Mouse (Mus musculus): Measurements from ENCODE around the gene Ccnt1. TPM values are rescaled to one million over a fixed set of nuclear protein-coding genes. Genes with fewer than 3 reads are reported as not detected.

Ccnt1 gene
- total RNA-seq, 1 experiment, result 59.1 TPM

GRCm38 (mm10) chr15:98545151-98545550 is 25.6 kb downstream of the Ccnt1 start:
- H3K4me1 ChIP-seq (ENCODE audit: control insufficient read depth in 2 of 2, insufficient read depth in 2 of 2, low read length in 2 of 2, poor library complexity in 1 of 2), result peaks cover 4% of the 10 kb centered on the region in 2 experiments; a peak in 3 of 4 replicates
- H3K27ac ChIP-seq (ENCODE audit: insufficient read depth, low read depth, low read length, poor library complexity, severe bottlenecking), result peak overlapping the region; percentile 33; the same call in 1 of the 2 replicates
- no peak for DNase-seq (ENCODE audit: low read depth, low spot score)
- H3K4me3 ChIP-seq (ENCODE audit: insufficient read depth in 1 of 2, low read depth in 1 of 2, low read length in 2 of 2, poor library complexity in 1 of 2, severe bottlenecking in 1 of 2), result no peak overlapping the region
- H3K9me3 ChIP-seq (ENCODE audit: control insufficient read depth, insufficient read depth, low read depth, low read length), result no peaks in the 10 kb centered on the region
- no peak for TF ChIP-seq ZC3H11A (IDR thresholded peaks at IDR 0.05; ENCODE audit: borderline replicate concordance, low read depth, low read length)
- no peak for TF ChIP-seq HCFC1 (IDR thresholded peaks at IDR 0.05; ENCODE audit: borderline replicate concordance, insufficient read depth, low read length)
- TF ChIP-seq MAFK (IDR thresholded peaks at IDR 0.05; ENCODE audit: insufficient read depth, low read depth, low read length), result no peak
- no peak for TF ChIP-seq ZNF384 (IDR thresholded peaks at IDR 0.05; ENCODE audit: low read depth, low read length)
- no peak for TF ChIP-seq CHD2 (IDR thresholded peaks at IDR 0.05; ENCODE audit: low read depth, low read length)
- in situ Hi-C loops (cut with MboI; ENCODE audit: low sequenced_read_pairs in 2 of 2, unreplicated experiment in 2 of 2), result no loop called here
- H3K36me3 ChIP-seq (ENCODE audit: control insufficient read depth, insufficient read depth, low read length, poor library complexity, severe bottlenecking), result peaks cover 35% of the 10 kb centered on the region
- H3K9ac ChIP-seq (ENCODE audit: insufficient read depth, low read depth, low read length, poor library complexity, severe bottlenecking), result no peak overlapping the region

GRCm38 (mm10) chr15:98543341-98543740 is 27.4 kb downstream of the Ccnt1 start:
- Histone ChIP-seq H3K9ac (ENCODE audit: insufficient read depth, low read depth, low read length, poor library complexity, severe bottlenecking) (0 out of 2 replicates have a peak overlapping the region, but pooled peaks have one; percentile 11), H3K4me3 (ENCODE audit: insufficient read depth in 1 of 2, low read depth in 1 of 2, low read length in 2 of 2, poor library complexity in 1 of 2, severe bottlenecking in 1 of 2) (no peak overlapping the region), H3K36me3 (ENCODE audit: control insufficient read depth, insufficient read depth, low read length, poor library complexity, severe bottlenecking) (peaks cover 38% of the 10 kb centered on the region), H3K4me1 (ENCODE audit: control insufficient read depth in 2 of 2, insufficient read depth in 2 of 2, low read length in 2 of 2, poor library complexity in 1 of 2) (peaks cover 4% of the 10 kb centered on the region in 2 experiments; a peak in 3 of 4 replicates), H3K27ac (ENCODE audit: insufficient read depth, low read depth, low read length, poor library complexity, severe bottlenecking) (no peak overlapping the region), H3K9me3 (ENCODE audit: control insufficient read depth, insufficient read depth, low read depth, low read length) (no peaks in the 10 kb centered on the region)
- in situ Hi-C loops (cut with MboI; ENCODE audit: low sequenced_read_pairs in 2 of 2, unreplicated experiment in 2 of 2), result no loop called here
- no peak for DNase-seq (ENCODE audit: low read depth, low spot score)
- TF ChIP-seq MAFK (IDR thresholded peaks at IDR 0.05; ENCODE audit: insufficient read depth, low read depth, low read length) (no peak), ZNF384 (IDR thresholded peaks at IDR 0.05; ENCODE audit: low read depth, low read length) (no peak), ZC3H11A (IDR thresholded peaks at IDR 0.05; ENCODE audit: borderline replicate concordance, low read depth, low read length) (no peak), HCFC1 (IDR thresholded peaks at IDR 0.05; ENCODE audit: borderline replicate concordance, insufficient read depth, low read length) (no peak), CHD2 (IDR thresholded peaks at IDR 0.05; ENCODE audit: low read depth, low read length) (no peak)

GRCm38 (mm10) chr15:98541064-98541463 is 29.7 kb downstream of the Ccnt1 start:
- Histone ChIP-seq H3K36me3 (ENCODE audit: control insufficient read depth, insufficient read depth, low read length, poor library complexity, severe bottlenecking) (peaks cover 27% of the 10 kb centered on the region), H3K9me3 (ENCODE audit: control insufficient read depth, insufficient read depth, low read depth, low read length) (no peaks in the 10 kb centered on the region), H3K4me3 (ENCODE audit: insufficient read depth in 1 of 2, low read depth in 1 of 2, low read length in 2 of 2, poor library complexity in 1 of 2, severe bottlenecking in 1 of 2) (no peak overlapping the region), H3K9ac (ENCODE audit: insufficient read depth, low read depth, low read length, poor library complexity, severe bottlenecking) (no peak overlapping the region), H3K4me1 (ENCODE audit: control insufficient read depth in 2 of 2, insufficient read depth in 2 of 2, low read length in 2 of 2, poor library complexity in 1 of 2) (peaks cover 4% of the 10 kb centered on the region in 2 experiments; a peak in 3 of 4 replicates), H3K27ac (ENCODE audit: insufficient read depth, low read depth, low read length, poor library complexity, severe bottlenecking) (no peak overlapping the region)
- in situ Hi-C loops (cut with MboI; ENCODE audit: low sequenced_read_pairs in 2 of 2, unreplicated experiment in 2 of 2), result no loop called here
- no peak for DNase-seq (ENCODE audit: low read depth, low spot score)
- TF ChIP-seq CHD2 (IDR thresholded peaks at IDR 0.05; ENCODE audit: low read depth, low read length), result no peak
- no peak for TF ChIP-seq ZC3H11A (IDR thresholded peaks at IDR 0.05; ENCODE audit: borderline replicate concordance, low read depth, low read length)
- no peak for TF ChIP-seq MAFK (IDR thresholded peaks at IDR 0.05; ENCODE audit: insufficient read depth, low read depth, low read length)
- no peak for TF ChIP-seq ZNF384 (IDR thresholded peaks at IDR 0.05; ENCODE audit: low read depth, low read length)
- no peak for TF ChIP-seq HCFC1 (IDR thresholded peaks at IDR 0.05; ENCODE audit: borderline replicate concordance, insufficient read depth, low read length)

- H3K9ac ChIP-seq (ENCODE audit: insufficient read depth, low read depth, low read length, poor library complexity, severe bottlenecking), result no peak overlapping the region
- H3K36me3 ChIP-seq (ENCODE audit: control insufficient read depth, insufficient read depth, low read length, poor library complexity, severe bottlenecking), result peaks cover 12% of the 10 kb centered on the region
- H3K9me3 ChIP-seq (ENCODE audit: control insufficient read depth, insufficient read depth, low read depth, low read length), result no peaks in the 10 kb centered on the region
- in situ Hi-C loops (cut with MboI; ENCODE audit: low sequenced_read_pairs in 2 of 2, unreplicated experiment in 2 of 2), result no loop called here
- DNase-seq (ENCODE audit: low read depth, low spot score), result no peak
- no peaks in the 10 kb centered on the region for H3K4me1 ChIP-seq (ENCODE audit: control insufficient read depth in 2 of 2, insufficient read depth in 2 of 2, low read length in 2 of 2, poor library complexity in 1 of 2)
- no peak overlapping the region for H3K27ac ChIP-seq (ENCODE audit: insufficient read depth, low read depth, low read length, poor library complexity, severe bottlenecking)
- no peak overlapping the region for H3K4me3 ChIP-seq (ENCODE audit: insufficient read depth in 1 of 2, low read depth in 1 of 2, low read length in 2 of 2, poor library complexity in 1 of 2, severe bottlenecking in 1 of 2)
- TF ChIP-seq HCFC1 (IDR thresholded peaks at IDR 0.05; ENCODE audit: borderline replicate concordance, insufficient read depth, low read length) (no peak), MAFK (IDR thresholded peaks at IDR 0.05; ENCODE audit: insufficient read depth, low read depth, low read length) (no peak), ZNF384 (IDR thresholded peaks at IDR 0.05; ENCODE audit: low read depth, low read length) (no peak), ZC3H11A (IDR thresholded peaks at IDR 0.05; ENCODE audit: borderline replicate concordance, low read depth, low read length) (no peak), CHD2 (IDR thresholded peaks at IDR 0.05; ENCODE audit: low read depth, low read length) (no peak)
These were observed 32.8 kb downstream of the Ccnt1 start for GRCm38 (mm10) chr15:98537923-98538322.

Measured in ES-E14 (cell line).